Mouse (Mus musculus): ENCODE results near the gene Pabpn1.

Pabpn1 gene

DNA sequence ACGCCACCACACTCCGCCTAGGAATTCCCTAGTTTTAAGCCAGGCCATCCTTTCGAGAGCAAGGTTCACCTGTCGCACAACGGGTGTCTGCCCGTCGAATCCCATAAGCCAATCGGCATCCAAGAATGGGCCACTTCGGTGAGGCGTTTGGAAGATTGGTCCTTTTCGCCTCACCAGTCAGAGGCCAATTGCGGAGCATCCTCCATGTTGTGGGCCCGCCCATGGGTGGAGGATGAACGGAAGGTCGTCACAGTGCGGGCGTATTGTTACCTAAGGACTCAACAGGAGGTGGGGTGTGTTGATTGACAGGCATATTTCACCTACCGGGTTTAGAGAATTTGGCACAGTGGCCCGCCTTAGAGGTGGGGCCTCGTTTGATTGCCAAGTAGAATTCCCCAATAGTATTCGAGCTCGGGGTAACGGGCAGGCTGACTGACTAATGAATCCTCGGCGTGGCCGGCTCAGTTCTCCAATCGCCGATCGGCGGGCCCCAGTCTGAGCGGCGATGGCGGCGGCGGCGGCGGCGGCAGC is 1.4 kb downstream of the Pabpn1 start:
- peak; percentile 99 for DNase-seq (ENCODE audit: low spot score)

DNA sequence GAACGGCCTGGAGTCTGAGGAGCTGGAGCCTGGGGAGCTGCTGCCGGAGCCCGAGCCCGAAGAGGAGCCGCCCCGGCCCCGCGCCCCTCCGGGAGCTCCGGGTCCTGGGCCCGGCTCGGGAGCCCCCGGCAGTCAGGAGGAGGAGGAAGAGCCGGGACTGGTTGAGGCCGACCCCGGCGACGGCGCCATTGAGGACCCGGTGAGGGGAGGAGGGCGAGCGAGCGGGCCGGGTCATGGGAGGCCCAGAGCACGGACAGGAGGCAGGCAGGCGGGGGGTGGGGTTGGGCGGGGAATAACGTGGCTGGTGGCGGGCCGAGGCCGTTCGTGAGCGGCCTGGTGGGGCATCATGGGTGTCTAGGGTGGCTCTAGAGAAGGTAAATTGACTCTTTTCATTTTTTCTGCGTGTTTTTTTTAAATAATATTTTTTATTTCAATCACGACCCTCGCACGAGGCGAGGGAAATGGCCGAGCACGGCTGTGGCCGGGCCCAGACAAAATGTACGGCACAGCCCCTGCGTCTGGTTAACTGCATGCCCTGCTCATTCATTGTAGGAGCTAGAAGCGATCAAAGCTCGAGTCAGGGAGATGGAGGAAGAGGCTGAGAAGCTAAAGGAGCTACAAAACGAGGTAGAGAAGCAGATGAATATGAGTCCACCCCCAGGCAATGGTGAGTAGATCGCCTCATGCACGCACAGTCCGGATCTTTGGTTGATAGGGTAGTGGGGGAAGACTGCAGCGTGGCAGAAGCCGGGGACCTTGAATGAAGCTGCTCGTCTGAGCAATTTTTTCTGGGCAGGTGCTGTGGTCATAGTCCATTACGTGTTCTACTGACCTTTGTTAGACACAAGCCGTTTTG is 2.2 kb downstream of the Pabpn1 start:
- peak; percentile 58 for DNase-seq (ENCODE audit: low spot score)

DNA sequence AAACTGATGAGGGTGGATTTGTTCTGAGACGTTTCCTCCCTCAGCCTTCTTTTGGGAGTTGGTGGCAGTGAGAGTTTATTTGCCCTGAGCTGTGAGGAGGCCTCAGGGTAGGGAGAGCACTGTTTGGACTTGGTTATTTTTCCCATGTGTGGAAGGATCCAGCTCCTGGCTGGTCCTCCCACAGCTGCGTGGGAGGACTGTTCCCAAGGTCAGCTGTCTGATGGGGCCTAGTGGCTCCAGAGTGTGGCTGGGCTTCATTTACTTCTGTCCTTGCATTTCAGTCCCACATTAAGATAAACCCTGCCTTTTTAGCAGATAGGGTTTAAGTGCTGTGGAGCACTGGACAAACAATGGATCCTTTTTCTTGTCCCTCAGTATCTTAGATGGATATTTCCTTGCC is 5.1 kb downstream of the Pabpn1 start:
- no peak for DNase-seq (ENCODE audit: low spot score)

DNA sequence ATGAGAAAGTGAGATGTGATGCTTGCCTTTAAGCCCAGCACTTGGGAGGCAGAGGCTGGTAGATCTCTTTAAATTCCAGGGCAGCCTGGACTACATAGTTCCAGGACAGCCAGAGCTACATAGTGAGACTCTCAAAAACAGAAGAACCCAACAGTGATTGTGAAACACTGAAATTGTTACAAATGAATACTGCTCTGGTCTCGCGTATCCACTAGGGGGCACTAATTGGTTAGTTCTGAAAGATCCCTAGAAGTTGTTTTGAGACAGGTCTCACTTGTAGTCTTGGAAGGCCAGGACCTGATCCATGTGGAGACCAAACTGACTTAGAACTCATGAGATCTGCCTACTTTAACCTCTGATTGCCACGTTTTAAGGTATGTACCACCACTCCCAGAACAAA is 8.1 kb downstream of the Pabpn1 start:
- DNase-seq (ENCODE audit: low spot score) = peak; percentile 93

DNA sequence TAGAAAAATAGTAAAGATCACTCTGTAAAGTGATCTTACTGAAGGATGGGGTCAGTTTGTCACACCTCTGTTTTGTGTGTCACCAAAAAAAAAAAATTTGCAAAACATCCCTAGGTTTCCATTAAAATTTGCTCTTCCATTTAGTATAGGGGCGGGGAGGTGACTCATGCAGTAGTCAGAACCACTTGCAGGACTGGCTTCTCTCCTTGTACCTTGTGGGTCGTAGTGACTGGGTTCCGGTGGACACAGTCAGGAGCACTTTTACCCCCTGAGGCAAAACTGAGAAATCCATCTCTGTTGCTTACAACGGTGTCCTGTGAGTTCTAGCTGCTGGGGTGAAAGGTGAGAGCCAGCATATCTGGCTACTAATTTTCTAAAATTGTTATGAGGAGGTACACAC is 11.3 kb downstream of the Pabpn1 start:
- DNase-seq (ENCODE audit: low spot score) = no peak

DNA sequence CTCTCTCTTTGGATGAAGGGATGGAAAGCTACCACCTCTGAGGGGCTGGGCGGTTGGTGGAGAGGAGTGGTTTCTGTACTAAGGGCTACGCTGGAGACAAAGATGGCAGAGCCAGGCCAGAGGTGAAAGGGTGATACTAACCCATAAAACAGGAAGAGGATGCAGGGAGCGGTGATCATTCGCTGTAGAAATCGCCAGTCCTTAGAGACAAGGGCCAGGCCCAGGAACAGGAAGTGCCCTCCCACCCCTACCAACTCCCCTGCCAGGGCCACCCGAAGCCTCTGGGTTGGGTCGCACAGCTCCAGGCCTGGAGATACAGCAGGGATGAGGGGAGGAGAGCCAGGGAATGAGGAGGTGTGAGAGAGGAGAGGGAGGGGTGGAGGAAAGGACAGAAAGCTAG is 16.4 kb downstream of the Pabpn1 start:
- DNase-seq (ENCODE audit: low spot score) = no peak

DNA sequence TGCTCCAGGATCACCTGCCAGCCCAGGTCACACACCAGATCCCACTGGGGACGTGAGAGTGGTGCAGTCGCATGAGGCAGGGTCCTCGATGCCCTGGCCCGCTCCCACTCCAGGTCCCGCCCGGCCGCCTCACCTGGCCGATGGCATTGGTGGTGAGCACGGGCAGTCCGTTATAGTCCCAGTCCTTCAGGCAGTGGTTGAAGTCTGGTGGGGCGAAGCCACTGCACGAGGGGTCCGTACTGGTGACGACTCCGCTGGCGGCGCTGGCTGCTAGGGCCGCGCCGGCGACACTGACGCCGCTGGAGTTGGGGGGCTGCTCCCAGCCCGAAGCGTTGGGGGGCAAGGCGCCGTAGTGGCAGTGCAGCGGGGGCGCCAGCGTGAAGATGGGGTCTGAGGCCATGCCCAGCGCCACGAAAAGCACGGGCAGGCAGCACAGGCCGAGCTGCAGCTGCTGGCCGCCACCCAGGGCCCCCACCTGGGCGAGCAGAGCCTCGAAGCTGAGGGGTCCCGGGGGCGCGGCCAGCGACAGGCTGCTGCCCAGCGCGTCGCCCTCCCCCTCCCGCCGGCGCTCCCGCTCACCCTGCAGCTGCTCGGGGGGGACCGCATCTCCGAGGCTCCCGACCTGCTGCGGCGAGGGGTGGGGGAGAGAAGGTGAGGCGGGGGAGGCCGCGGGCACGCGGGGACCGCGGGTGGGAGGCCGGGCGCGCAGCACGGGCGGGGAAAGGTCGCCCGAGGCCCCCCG is 20.0 kb downstream of the Pabpn1 start:
- peak; percentile 29 for DNase-seq (ENCODE audit: low spot score)

DNA sequence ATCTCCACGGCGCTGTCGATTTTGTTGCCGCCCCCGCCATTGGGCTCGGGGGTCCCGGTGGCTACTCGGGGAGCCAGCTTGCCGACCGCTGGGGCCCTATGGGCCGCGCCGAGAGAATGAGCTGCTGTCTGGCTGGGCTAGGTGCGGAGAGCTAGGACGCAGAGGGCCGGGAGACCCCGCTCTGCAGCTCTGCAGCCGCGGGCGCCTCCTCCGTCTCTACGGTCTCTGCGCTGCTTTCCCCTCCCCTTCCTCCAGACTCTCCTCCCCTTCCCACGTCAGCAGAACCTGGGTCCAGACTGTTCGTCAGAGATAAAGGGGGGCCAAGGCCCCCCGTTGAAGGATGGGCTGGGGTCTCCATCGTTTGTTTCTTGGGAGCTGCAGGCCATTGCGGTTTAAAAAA is 20.6 kb downstream of the Pabpn1 start, which contains the start of gene Slc22a17:
Slc22a17 (minus strand) TSS at position 247 of the 400 bp plus-strand sequence.
- peak; percentile 84 for DNase-seq (ENCODE audit: low spot score)

DNA sequence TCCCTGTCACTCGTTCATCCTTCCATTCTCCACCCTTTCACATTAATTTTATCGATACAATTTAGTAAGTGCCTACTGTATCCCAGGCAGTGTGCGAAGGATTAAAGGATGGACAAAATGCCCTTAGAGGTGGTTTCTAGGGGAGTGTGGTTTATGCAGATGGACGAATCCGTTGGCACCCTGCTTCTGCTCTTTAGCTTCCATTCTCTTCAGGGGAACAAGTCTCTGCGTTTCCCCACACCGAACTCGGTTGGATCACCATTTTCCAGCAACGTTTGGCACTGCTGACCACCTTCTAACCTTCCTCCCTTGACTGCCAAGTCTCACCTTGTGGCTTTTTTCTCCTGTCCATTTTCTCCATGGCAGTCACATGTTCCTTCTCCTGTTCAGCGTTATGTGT is 21.0 kb downstream of the Pabpn1 start:
- DNase-seq (ENCODE audit: low spot score) = no peak

DNA sequence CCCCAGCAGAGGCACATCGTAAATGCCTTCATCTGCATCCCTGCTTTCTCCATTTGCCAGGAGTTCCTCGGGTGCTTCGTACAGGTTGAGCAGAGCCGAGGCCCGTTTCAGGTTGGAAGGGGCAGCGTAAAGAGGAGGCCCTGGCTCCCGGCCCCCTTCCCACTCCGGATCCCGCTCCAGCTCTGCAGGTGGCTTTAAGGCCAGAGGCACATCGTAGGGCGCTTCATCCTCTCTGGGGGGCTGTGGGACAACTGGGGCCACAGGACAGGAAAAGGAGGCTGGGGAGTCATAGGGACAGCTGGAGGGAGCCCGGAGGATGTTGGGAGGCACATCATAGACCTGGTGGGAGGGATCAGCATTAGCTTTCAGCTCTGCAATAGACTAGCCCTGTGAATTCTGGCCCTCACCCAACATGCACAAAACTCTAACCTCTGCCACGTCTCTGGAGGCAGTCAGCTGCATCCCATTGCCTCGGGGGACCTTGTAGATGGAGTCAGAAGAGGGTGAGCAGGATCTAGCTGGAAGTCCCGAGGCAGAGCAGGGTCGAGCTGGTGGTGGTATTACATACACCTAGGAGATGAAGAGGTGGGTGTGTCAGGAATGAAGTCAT is 27.9 kb downstream of the Pabpn1 start:
- no peak for DNase-seq (ENCODE audit: low spot score)

DNA sequence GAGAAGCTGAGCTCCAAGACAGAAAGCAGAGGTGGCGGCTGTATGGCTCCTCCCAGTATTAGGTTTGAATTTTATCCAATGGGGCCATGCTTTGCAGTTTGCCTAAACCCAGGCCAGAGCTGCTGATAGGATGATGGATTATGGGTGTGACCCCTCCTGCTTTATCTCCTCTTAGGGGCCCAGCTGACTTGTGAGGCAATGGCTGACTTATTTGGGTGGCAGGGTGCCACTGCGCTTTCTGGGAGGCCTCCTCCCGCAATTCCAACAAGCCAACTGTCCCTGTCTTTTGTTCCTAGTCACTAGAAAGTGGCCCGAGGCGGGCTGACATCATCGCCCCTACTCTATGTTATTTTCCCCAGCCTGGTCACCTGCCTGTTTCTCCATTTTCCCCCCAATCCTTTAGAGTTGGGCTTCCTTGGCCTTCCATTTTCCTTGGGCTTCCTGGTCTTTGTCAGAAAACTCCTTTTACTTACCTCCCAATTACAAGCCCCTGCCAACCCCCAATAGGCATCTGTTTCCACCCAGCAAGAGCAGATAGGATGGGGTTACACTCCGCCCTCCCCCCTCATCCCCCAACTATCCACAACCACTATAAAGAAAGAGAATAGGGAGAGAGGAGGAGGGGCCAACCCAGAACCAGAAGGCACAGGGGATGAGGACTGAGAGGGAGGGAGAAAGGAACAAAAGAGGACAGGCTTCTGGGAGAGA is 32.5 kb downstream of the Pabpn1 start:
- peak; percentile 72 for DNase-seq (ENCODE audit: low spot score)

DNA sequence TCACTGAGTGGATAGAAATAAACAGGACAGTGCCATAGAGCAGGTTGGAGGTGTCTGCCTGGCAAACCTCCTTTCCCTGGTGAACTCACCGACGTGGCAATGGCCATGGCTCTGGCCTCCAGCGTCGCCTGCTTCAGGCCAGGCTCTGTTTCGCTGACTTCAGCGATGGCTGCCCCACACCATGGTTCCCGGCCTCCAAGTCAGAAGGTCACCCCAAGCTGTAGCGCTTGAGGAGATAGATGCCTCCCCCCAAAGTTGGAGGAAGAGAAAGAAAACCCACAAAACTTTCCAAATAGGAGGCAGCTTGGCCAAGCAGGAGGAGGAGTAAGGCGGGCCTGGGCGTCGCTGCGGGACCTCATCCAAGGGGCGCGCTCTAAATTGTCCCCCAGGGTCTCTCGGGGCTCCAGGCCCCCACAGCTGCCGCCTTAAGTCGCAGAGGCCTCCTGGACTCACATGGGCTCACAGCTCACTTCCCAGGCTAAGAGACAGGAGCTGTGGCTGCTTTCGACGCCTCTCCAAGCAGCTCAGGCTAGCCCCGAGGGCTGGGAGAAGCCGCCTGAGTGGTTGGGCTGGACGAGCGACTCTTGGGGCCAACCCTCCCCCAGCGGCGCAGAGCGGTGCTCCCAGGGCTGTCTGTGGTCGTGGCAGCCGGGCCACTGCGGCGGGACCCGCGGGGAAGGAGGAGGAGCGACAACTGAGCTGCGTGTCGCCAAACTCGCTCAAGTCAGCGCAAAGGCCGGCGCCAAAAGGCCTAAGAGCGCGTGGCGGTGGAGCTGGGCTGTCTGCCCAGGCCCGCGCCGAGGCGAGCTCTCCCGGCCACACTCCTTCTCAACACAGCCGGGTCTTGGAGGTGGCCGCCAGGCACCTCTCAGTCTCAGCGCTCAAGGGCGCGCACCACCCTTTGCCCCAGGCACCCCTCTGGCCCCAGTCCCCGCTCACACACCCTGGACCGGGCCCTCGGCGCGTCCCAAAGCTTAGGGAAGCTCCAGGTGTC is 33.3 kb downstream of the Pabpn1 start, which contains the start of gene Efs:
Efs (minus strand) TSS at position 778 of the 994 bp plus-strand sequence.
- peak; percentile 72 for DNase-seq (ENCODE audit: low spot score)

DNA sequence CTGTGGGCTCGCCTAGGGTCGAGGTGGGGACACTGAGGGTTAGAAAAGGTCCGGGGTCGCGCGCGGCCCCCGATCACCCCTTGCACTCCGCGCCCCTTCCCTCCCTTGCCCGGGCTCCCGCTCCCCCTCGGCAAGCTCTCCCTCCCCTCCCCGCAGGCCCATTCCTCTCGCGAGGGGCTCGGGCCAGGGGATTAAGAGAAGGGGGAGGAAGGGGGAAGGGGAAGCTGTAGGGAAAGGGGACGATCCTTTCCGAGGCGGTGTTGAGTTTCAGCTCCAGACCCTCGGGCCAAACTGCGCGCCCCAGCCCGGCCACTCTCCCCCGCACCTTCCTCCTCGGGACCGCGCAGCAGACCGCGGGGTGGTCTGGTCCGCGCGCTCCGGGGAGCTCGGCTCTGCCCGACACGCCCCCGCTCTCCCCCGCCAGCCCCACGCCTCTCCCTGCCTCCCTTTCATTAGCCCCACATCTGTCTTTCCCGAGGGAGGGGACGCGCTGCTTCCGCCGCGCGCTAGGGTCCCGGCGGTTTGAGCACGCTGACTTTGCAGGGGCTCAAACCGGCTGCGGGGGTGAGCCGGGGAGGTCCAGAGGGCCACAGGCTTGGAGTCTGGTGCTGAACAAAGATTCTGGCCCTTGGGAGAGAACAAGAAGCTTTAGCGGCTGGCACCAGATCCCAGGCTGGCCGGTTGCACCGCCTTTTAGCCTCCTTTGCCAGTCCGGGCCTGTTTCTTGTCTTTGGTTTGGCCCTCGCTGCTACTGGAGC is 34.3 kb downstream of the Pabpn1 start:
- DNase-seq (ENCODE audit: low spot score) = peak; percentile 84

DNA sequence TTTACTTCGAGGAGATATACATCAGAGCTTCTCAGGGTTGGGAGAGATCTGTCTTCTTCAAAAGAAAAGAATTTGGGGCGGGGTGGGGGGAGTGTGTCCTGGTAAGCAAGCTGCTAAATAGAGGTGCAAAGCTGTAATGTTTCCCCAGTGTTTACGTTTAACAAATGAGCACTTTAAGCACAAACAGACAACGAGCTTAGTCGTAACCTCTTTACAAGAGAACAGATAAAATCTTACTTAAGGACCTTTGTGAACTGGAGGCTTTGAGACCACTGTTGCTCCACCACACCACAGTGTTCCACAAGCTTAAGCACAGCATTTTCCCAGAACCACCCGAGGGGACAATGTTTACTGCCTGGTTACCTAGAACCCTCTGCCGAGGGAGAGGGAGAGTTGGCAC is 35.0 kb downstream of the Pabpn1 start:
- DNase-seq (ENCODE audit: low spot score) = no peak

DNA sequence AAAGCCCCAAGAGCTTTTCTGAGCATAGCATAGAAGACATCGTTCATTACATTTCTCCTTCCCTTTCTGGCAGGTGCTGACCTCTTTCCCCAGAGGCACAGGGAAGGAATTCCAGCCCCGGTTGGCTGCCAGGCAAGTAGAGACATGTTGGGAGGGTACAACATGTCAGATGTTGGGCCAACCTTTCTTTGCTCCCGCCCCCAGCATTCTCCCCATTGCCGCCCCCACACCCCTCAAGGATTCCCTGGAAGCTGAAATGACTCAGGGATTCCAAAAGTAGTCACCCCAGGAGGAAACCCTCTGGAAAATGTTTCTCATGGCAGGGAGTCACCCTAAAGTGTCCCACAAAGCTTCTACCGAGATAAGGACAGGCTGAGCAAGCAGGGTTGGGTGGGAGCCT is 37.5 kb downstream of the Pabpn1 start:
- no peak for DNase-seq (ENCODE audit: low spot score)

DNA sequence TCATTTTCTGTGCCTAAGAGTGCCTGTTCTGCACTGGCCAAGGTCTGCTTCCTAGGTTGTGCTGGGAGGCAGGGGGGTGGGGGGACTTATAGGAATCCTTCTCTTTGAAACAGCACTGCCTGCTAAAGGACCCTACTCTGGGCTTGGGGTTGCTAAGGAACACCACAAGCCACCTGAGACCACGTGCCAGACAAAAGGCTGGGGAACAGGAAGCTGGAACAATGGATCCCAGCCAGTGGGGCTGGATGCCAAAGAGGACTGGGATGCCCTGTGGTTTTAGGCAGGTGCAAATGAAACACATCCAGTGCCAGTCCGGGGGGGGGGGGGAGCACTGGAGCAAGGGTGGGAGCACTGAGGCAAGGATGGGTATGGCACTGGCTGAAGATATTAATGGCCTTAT is 38.1 kb downstream of the Pabpn1 start:
- no peak for DNase-seq (ENCODE audit: low spot score)

DNA sequence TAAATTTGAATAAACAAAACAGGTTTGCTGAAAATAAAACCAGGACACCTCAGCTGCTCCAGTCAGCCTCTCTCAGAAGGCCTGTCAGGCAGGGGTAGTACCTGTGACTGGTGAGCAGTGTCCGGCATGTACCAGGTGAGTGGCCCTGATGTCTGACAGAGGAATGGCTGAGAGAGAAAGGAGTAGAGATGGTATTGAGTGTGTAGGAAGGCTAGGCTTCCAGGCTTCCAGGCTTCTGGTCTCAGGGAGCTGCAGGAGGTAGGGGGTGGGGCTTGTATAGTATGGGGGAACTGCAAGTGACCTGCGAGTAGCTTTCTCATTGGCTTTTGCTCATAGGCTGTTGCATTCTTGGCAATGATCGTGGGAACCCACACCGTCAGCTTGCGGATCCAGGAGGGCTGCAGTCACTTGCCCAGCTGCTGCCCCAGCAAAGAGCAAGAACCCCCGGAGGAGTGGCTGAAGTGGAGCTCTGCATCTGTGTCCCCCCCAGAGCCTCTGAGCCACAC is 40.4 kb downstream of the Pabpn1 start, which contains the start of gene Il25:
Il25 (plus strand) TSS at position 51 of the 506 bp plus-strand sequence.
- DNase-seq (ENCODE audit: low spot score) = peak; percentile 52

DNA sequence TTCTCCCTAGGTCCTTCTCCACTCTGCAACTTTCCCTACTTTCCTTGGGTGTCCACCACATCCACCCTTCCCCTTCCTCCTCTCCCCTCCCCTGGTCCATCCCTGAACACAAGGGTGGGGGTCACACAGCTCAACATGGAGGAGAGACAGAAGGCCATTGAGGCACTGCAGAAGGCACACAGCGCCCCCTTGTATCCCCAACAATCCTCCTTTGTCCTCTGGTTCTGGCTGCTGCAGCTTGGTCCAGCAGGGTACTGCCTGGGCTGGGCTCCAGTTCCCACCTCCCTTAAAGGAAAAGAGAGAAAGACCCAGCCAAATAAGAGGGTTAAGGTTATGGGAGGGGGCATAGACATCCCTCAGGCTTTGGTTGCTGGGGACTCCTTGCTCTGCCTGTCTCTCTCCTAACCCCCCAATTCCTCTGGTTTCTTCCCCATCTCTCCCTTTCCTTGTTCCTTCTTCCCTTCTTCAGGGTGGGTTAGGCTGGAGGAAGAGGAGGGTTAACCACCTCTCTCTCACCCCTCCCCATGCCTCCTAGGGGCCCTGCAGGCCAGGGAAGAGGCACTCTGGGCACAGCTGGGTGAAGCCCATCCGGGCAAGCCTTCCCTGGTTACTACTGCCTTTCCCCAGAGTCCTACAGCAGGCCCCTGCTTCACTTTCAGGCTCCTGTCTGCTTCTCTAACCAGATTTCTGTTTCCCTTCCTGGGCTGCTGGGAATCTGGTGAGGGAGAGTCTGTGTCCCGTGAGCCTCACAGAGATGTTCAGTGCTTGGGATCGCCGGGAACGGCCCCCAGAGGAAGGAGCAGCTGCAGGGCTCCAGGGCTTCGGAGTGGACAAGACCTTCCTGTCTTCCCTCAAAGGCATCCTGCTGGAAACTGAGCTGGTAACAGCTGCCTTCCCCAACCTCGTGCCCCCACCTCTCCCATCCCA is 43.9 kb downstream of the Pabpn1 start, which contains the start of gene Cmtm5:
Cmtm5 (plus strand) TSS at position 358 of the 927 bp plus-strand sequence.
- no peak for DNase-seq (ENCODE audit: low spot score)
